Mouse (Mus musculus): ENCODE results near the gene Trp73.

Trp73 gene

DNA sequence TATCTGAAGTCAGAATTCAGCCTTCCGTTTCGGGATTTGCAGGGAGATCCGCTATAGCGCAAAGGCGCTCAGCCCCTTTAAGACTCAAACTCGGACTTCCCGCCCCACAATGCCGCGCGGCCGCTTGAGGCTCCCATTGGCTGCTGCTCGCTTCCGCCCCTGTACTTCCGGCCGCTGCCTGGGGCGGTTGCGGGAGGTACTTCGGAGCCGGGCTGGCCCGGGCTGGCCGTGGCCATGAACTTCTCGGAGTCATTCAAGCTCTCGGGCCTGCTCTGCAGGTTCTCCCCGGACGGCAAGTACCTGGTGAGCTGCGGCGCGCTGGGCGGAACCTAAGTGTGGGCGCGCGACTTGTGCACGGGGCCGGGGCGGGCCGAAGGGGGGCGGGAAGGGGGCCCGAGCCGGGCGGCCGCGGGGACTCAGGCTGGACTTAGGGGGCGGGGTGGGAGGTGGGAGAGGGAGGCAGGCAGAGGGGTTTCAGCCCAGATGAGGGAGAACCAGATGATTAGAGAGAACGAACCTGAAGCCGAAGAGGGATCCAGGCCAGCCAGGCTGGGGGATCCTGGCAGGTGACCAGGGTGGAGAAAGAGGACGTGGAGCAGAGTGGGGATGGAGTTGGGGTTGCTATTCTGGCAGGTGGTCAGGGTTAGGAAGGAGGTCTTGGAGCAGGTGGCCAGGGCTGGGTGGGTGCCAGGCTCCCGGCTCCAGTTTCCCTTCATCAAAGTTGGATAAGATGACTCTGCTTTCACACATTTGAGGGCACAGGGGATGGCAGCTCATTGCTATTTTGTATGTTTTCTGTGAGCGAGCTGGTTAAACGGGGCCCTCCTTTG lies 2.4 kb upstream of the Trp73 start, which contains the start of gene Wrap73:
TSS of gene Wrap73 (plus strand) at position 162 of the 830 bp plus-strand sequence.
- DNase-seq (ENCODE audit: low spot score in 2 of 2) = peak; percentile 52 to 88

DNA sequence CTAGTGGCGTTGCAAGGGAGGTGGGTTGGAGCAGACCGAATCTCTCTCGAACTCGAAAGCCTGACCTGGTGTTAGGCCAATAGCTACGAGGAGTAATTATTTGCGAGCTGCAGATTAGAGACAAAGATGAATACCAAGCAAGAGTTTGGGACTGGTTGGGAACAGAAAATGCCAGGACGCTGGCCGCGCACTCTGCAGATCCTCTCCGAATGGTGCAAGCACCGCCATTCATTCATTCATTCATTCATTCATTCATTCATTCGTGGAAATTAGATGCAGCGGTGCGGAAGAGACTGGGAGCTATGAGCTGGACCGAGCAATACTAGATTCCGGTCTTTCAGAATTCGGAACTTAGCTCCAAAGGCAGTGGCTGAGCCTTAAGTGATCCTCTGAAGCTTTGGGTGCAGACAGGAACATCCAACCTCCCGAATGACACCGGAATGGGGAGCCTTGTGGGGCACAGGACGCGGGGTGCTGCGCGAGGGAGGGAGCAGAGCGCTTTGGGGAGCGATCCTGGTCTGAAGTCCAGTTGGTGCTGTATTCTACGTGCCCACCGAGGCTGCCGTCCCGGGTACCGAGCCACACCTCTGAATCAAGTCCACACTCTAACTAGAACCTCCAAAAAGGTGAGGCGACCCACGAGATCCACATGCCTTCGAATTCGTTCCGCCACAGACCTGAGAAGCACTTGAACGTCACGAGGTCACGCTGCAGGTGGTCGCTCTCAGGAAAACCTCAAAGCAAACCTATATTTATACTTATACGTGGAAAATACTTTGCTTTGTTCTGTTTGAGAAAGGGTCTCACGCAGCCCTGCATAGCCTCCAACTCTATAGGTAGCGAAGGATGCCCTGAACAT lies 1.2 kb upstream of the Trp73 start:
- DNase-seq (ENCODE audit: low spot score in 2 of 2) = no peak

DNA sequence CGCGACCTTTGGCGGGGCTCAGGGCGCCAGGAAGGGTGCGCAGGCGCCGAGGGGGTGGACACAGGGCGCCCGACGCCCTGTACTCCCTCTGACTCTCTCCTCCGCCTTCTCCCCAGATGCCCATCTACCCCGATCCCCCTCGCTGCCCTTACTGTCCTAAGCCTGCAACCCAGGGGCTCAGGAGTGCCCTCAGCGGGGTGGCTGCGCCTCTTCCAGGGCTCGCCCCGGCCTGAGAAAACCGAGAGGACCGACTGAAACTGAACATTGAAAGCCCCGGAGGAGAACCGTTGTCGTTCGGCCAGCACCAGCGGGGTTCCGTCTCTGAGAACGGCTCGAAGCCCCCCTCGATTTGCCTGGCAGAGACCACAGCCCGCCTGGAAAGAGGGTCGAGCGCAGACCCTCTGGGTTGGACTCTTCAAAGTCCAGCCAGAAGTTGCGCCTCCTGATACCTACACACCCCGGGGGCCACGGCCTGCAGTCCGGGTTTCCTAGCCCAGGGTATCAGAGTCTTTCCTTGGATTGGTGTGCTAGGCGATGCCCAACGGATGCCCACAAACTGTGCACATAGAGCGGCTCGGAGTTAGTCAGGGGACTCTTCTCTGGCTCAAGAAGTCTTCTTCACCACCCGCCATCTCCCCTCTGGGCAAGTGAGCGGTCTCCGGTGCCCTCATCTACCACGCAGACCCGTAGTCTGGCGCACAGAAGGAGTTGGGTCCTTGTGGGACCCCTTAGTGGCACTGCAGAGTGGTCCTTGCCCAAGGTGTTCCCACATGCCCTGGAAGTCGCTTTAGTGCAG lies 403 bp upstream of the Trp73 start:
- no peak for DNase-seq (ENCODE audit: low spot score in 2 of 2)

DNA sequence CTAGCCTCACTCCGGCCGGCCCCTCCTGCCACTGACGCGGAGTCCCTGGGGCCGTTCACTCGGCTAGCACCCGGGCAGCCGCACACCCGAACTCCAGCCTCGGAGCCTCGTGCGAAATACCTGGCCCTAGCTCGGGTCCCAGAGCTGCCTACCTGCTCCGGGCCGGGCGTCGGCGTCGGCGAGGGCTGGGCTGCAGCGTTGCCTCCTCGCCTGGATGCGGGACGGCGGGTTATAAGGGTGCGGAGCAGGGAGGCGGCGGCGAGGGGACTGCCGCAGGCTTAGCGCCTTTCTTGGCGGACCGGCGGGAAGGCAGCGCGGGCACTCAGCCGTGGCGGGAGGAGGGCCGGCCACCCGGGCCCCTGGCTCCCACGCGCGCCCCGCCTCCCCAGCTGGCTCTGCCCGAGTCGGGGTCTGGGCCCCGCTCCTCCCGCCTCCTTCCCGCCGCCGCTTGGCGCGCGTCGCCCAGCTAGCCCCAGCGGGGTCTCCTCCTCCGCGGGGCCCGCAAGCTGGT lies 282 bp downstream of the Trp73 start:
- DNase-seq (ENCODE audit: low spot score in 2 of 2) = no peak

DNA sequence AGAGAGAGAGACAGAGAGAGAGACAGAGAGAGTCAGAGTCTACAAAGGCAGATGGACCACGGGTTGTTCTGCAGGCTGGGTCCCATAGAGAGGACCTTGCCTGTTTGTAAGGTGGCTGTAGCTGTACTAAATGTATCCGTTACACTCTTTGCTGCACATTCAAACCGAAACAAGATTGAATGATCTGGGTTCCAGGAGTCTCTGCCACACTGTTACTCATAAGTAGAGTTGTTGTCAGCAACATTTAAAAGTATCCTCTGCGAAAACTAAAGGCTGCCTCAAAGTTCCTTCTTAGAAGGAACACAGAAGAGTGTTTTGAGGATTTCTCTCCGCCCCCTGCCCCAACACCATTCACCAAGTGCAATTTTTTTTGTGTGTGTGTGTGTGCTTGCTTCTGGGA lies 2.9 kb downstream of the Trp73 start:
- DNase-seq (ENCODE audit: low spot score in 2 of 2) = no peak

DNA sequence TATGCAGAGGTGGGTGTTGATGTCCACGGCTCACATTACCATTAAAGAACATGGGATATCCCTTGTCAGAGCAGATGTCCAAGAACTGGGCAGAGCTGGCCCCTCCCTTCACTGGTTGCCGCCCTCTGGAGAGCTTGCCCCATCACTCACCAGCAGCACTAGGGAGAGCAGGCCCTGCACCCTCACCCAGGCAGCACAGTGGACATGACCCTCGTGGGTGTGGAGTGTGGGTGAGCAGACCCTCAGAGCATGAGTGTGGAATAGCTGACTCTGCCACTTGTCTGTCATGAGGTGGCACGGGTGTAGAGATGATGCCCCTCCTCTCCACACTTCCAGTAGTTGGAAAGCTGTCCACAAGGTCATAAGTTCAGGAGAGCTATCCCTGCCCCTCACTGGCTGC lies 5.2 kb downstream of the Trp73 start:
- DNase-seq (ENCODE audit: low spot score in 2 of 2) = no peak

DNA sequence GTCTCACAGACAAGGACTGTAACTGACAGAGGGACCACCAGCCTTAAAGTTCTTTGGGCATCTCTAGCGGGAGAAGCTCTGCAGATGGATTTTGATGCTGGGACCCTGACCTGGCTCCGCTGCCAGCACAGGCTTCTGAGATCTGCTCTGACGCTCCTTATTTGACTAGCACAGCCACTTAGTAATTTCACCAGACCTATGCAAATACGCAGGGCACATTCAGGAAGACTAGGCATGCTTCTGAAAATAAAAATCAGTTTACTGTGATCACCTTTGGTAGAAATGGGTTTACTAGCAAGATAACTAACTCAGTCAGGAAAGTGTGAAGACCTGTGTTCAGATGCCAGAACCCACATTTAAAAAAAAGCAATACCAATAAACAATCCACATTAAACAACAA lies 8.1 kb downstream of the Trp73 start:
- DNase-seq (ENCODE audit: low spot score in 2 of 2) = no peak

DNA sequence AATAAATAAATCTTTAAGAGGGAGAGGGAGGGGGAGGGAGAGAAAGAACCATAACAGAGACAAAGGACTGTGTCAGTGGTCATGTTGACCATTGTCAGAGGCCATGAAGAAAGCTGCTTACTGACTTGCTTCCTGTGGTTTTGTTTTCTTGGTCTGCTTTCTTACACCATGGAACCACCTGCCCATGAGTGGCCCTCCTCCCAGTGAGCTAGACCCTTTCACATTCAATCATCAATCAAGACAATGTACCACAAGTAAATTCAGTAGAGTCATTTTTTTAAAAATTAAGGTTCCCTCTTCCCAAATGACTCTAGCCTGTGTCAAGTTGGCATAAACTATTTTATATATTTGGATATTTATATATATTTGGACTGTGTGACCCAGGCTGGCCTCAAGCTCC lies 10.1 kb downstream of the Trp73 start:
- no peak for DNase-seq (ENCODE audit: low spot score in 2 of 2)

DNA sequence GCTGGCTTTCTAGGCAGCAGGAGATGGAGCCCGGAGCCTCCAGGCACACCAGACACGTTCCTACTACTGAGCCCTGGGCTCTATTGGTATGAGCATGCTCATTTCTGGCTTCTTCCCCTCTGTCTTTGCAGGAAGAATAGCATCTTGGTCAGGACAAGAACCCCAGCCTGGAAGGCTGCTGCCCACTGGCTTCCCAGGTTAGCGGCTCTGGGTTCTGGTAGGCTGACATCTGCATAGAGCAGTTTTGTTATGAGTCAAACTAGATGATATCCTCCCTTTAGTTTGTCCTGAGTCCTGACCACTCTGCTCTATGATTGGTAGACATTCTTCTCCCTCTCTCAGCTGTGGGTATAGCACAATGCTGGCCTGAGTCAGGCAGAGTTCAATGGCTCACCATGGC lies 12.7 kb downstream of the Trp73 start:
- DNase-seq (ENCODE audit: low spot score in 2 of 2) = no peak

DNA sequence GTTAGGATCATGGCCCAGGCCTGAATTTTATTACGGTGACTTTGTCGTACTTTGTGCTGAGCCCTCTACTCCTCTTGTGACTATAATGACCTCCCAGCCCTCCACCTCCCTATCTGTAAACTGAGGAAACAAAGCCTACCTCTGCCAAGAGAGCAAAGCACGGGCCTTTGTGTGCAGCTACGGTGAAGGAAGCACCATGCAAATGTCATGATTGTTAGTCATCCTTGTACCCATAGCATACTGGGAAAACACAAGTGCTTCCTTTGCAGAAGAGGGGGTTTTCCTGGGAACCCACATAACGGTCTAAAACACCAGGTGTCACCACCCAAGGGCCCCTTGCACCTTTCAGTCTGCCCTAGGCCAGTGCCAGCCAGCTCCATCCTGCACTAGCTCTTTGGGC lies 14.8 kb downstream of the Trp73 start:
- no peak for DNase-seq (ENCODE audit: low spot score in 2 of 2)

DNA sequence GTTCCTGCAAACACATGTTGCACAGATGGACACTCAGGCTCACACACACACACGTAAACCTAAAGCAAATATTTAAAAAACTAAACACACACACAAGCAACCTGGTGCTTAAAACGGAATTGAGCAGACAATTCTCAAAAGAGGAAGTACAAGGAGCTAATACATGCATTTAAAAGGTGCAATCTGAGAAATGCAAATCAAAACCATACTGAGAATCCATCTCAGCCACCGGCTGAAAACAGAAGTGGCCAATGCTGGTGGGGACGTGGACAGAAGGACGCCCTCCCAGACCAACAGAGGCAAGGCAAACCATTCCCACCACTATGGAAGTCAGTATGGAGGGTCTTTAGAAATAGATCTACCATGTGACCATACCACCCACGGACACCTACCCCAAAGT lies 16.5 kb downstream of the Trp73 start:
- DNase-seq (ENCODE audit: low spot score in 2 of 2) = no peak

DNA sequence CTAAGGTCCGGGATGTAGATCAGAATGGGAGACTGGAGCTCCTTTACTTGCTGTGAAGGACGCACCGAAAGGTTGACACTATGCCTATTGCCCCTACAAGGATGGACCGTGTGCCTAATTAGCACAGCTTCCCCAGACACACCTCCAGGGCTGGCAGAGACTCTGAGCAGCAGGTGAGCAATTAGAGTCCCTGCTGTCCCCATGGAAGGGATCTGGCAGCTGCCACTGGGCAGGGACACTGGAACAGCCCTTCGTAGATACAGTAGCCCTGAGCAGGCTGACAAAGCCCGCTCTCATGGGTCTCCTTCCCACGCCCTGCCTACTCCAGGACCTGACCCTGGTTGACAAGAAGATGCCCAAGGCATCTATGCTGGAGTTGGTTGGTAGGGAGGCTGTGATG lies 17.6 kb downstream of the Trp73 start:
- DNase-seq (ENCODE audit: low spot score in 2 of 2) = no peak

DNA sequence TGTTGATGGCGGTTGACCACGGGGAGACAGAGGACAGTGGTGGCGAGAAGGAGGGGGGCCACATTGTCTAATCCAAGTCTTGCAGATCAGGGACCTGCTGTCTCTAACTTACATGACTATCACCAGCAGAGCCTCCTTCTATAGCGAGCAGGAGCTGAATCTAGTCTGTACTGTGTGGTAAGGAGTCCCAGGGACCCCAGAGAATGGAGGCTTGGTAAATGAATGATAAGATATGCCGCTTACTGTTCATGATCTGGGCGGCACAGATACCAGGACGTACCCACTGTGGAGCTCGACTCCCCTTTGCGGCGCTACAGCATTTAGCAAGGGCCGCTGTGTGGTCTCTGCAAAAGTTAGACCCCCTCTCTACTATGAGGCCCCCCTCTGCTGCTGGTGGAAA lies 18.2 kb downstream of the Trp73 start:
- DNase-seq (ENCODE audit: low spot score in 2 of 2) = no peak

DNA sequence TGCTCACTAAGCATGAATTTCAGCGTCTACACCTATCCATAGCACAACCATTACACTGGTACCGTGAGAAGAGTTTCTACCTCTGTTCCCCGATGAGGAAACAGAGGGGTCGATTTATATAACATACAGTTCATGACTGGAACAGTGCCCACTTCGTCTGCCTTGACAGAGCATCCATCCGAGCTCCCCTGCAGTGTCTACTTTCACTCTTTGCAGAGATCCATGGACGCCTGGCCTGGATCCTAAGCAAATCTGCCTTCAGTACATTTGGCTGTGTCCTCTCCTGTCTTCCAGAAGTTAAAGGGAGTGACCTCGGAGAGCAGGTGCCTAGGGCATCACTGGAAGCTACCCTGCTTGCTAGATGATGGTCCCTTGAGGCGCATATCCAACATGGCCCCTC lies 20.8 kb downstream of the Trp73 start:
- DNase-seq (ENCODE audit: low spot score in 2 of 2) = no peak

DNA sequence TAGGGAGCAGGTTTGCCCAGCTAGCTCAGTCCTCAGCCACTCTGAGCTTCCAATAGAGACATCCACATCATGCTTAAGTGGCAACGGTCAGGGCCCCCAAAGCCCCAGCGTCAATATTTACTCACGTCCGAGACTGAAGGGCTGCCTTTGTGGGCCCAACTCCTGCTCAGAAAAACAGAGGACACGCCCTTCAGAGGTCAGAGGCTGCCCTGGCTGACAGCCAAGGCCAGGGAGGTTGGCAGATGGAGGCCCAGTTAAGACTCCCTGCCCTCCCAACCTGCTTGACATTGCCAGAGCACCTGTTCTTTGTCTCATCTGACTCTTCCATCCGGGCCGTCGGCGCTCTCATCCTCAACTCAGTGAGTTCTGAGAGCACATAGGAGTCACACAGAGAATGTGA lies 21.2 kb downstream of the Trp73 start:
- no peak for DNase-seq (ENCODE audit: low spot score in 2 of 2)

DNA sequence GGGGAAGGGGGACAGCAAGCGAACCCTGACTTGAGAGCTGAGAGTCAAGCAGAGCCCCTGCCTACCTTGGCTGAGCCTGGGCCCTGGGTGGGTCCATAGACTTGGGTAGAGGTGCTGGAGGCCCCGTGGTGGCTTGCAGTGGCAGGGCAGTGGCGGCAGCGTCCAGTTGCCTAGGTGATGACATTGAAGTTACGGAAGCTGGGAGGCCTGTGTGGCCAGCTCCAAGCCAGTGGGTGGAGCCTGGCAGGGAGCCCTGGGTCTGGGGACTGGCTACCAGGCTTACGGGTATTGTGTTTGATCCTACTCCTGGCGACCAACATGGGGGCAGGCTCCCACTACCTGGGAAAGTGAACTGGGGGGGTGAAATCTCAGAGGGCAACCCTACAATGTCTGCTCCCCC lies 23.6 kb downstream of the Trp73 start:
- no peak for DNase-seq (ENCODE audit: low spot score in 2 of 2)

DNA sequence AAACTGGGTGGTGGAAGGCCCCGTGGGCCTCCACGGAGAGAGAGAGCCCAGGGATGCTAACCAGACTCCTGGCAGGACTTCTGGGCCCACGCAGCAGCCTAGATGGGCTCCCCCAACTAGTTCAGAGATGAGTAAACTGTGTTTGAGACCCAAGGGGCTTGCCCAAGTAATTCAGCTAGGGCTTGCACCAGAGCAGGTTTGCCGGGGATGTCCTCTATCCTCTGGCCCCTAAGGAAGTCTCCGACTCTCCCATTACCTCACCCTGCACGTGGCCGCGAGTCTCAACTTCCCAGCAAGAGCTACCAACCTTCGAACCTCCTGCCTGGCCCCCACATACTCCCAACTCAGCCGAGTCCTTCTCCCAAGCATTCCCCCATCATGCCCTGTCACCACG lies 30.2 kb downstream of the Trp73 start:
- no peak for DNase-seq (ENCODE audit: low spot score in 2 of 2)

DNA sequence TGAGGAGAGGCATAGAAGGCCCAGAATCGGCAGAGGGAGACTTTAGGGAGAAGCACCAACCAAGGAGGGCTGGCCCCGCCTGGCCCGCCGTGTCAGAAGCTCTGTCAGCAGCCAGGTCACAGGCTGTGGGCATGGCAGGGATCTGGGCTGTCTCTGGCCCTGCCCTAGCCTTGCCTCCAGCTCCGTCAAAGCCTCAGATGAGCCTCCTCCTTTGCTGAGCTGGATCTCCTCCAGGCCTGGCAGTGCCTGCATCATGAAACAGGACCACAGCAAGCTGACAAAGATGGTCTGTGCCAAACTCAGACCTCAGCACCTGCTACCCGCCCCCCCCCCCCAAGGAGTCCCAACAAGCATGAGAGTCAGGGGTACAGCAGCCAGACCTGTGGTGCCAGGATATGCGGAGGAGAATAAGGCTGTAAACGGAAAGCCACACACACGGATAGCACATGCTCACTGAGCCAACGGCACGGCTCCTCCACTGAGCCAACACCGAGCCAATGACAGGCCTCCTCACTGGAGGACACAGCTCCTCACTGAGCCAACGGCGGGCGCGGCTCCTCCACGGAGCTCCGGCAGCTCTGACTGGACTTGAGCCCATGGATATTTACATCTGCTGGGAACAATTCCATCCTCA lies 30.7 kb downstream of the Trp73 start:
- DNase-seq (ENCODE audit: low spot score in 2 of 2) = peak in 1 of 2 experiments; percentile 48

DNA sequence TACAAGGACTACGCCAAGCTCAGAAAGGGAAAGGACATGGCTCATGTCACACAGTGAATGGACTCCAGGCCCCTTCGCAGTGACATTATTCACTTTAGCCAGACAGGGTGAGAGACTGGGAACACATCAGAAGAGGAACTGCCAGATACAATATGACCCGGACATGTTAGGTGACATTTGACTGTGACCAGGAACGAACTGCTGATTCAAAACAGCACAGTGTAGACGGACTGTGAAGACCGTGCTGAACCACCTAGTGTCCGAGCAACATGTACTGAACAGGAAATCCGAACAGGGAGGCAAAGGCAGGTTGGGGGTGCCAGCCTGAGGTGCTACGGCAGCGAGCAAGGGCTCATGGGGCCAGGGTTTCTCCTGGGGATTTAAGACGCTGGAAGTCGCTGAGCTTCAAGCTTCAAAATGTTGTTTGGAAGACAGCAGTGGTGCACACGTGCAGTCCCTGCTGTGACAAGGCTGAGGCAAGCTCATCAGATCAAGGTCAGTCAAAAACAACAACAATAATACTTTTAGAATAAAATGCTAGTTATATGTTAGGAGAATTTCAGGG lies 33.4 kb downstream of the Trp73 start:
- DNase-seq (ENCODE audit: low spot score in 2 of 2) = no peak

DNA sequence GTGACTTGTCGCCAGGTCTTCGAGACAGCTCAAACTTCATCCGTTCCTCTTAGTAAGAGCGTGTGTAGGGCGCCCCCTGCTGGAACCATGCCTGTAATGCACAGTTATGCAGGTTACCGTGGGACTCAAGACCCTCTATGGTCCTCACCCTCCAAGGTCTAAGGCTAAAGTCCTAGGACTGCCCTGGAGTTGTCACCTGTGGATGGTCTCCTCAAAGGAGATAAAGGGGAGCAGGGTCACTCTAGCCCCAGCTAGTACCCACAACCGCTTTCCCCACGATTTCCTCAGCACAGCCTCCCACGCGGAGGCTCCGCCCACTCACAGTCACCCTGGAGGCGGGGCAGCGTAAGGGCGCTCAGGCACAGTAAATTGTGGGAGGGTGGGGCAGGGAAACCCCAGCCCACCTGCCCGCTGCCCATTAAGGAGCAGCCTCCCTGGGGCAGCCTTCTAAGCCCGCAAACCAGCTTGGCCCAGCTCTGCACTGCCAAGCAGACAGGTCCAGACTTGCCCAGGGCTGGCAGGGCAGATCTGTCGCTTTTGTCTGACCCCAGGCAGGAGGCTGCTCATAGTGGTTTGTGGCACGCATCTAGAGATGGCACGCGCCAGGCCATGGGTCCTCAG lies 34.5 kb downstream of the Trp73 start:
- DNase-seq (ENCODE audit: low spot score in 2 of 2) = peak in 1 of 2 experiments; percentile 60

DNA sequence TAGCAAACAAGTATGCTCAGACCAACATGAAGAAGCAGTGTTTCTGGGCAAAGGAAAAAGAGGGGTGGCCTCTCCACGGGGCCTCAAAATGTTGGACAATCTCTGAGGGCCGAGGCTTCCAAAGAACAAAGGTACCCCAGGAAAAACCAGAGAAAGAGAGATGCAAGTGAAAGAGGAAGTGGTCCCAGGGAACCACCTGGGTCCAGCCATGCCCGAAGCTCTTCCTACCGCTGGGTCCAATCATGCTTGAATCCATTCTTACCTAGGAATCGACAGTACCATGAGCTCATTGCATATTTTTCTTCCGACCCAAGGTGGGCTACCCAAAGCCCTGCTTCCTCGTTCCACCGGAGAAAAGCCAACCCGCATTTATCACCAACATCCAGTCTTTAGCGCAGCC lies 36.1 kb downstream of the Trp73 start:
- no peak for DNase-seq (ENCODE audit: low spot score in 2 of 2)
